Mouse (Mus musculus): ENCODE measurements around the gene Dnah2. TPM values are rescaled to one million over a fixed set of nuclear protein-coding genes. Genes with fewer than 3 reads are reported as not detected.

The Dnah2 gene
- polyA plus RNA-seq, 1 experiment from 2014 or later = 1.9 TPM

DNA sequence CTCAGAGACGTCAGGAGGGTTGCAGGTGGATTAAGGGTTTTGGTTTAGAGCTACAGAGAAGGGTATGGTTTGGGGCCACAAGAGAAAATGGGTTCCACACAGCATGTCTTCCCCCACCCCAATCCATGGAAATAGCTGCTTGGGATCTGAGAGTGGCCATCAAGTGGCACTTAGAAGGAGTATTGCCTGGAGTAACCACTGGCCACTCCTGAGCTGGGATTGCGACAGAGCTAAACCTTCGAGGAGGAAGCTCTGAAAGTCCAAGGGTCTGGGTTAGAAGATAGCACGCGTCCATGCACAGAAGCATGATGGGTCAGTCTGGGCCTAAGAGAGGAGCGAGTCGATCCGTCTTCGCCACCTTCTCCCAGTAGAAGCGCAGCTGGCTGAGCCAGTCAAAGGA, 72.1 kb downstream of the Dnah2 start:
- H3K4me3 ChIP-seq = no peak overlapping the region
- H3K27ac ChIP-seq (replicated peaks) = no peak overlapping the region
- WGBS = 94% methylated on average over 10 of the region's 10 CpGs
- H3K27me3 ChIP-seq (ENCODE audit: low read depth, poor library complexity, severe bottlenecking) = no peaks in the 10 kb centered on the region
- H3K36me3 ChIP-seq = no peaks in the 10 kb centered on the region
- DNase-seq (ENCODE audit: low spot score) = no peak
- H3K4me1 ChIP-seq = peaks cover 12% of the 10 kb centered on the region
- H3K9me3 ChIP-seq (replicated peaks) = no peaks in the 10 kb centered on the region; the same call in 1 of the 2 replicates

DNA sequence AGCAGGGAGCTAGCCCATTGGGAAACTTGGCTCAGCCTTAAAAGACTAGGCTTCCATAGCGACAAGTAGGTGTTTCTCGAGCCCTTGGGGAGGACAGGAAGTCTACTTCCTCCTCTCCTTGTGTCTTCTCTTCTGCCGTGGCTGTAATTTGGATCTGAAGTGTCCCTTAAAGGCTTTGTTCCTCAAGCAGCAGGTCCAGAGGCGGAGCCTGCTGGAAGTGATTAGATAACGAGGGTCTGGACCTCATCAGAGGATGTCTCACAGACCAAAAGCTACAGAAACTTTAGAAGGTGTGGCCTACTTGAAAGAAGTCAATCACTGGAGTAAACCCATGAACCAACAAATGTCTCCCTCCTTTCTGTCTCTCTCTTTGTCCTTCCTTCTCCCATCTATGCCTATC, 74.2 kb downstream of the Dnah2 start:
- Histone ChIP-seq H3K36me3 (no peaks in the 10 kb centered on the region), H3K4me3 (no peak overlapping the region), H3K9me3 (replicated peaks) (no peaks in the 10 kb centered on the region), H3K27me3 (ENCODE audit: low read depth, poor library complexity, severe bottlenecking) (no peaks in the 10 kb centered on the region), H3K27ac (replicated peaks) (no peak overlapping the region), H3K4me1 (peaks cover 18% of the 10 kb centered on the region)
- 69% methylated on average over 5 of the region's 5 CpGs for WGBS
- no peak for DNase-seq (ENCODE audit: low spot score)

GRCm38 (mm10) chr11:69472687-69473086, 76.2 kb downstream of the Dnah2 start:
- H3K27me3 ChIP-seq (ENCODE audit: low read depth, poor library complexity, severe bottlenecking) = no peaks in the 10 kb centered on the region
- no peak overlapping the region for H3K27ac ChIP-seq (replicated peaks)
- no peaks in the 10 kb centered on the region for H3K36me3 ChIP-seq
- no peaks in the 10 kb centered on the region for H3K9me3 ChIP-seq (replicated peaks)
- DNase-seq (ENCODE audit: low spot score) = no peak
- H3K4me1 ChIP-seq = peaks cover 13% of the 10 kb centered on the region
- H3K4me3 ChIP-seq = no peak overlapping the region
- WGBS = 84% methylated on average over 5 of the region's 5 CpGs

GRCm38 (mm10) chr11:69471491-69471890, 77.4 kb downstream of the Dnah2 start:
- Histone ChIP-seq H3K36me3 (no peaks in the 10 kb centered on the region), H3K4me1 (peaks cover 7% of the 10 kb centered on the region), H3K27me3 (ENCODE audit: low read depth, poor library complexity, severe bottlenecking) (no peaks in the 10 kb centered on the region), H3K4me3 (no peak overlapping the region), H3K27ac (replicated peaks) (0 out of 2 replicates have a peak overlapping the region, but pooled peaks have one; percentile 23), H3K9me3 (replicated peaks) (no peaks in the 10 kb centered on the region)
- DNase-seq (ENCODE audit: low spot score) = no peak
- 19% methylated on average over 8 of the region's 8 CpGs for whole genome bisulfite sequencing

GRCm38 (mm10) chr11:69469301-69469700, 79.6 kb downstream of the Dnah2 start:
- Histone ChIP-seq H3K9me3 (replicated peaks) (no peaks in the 10 kb centered on the region), H3K36me3 (no peaks in the 10 kb centered on the region), H3K27ac (replicated peaks) (no peak overlapping the region), H3K4me1 (peaks cover 7% of the 10 kb centered on the region), H3K4me3 (no peak overlapping the region), H3K27me3 (ENCODE audit: low read depth, poor library complexity, severe bottlenecking) (no peaks in the 10 kb centered on the region)
- no peak for DNase-seq (ENCODE audit: low spot score)
- whole genome bisulfite sequencing = 90% methylated on average over 9 of the region's 9 CpGs

DNA sequence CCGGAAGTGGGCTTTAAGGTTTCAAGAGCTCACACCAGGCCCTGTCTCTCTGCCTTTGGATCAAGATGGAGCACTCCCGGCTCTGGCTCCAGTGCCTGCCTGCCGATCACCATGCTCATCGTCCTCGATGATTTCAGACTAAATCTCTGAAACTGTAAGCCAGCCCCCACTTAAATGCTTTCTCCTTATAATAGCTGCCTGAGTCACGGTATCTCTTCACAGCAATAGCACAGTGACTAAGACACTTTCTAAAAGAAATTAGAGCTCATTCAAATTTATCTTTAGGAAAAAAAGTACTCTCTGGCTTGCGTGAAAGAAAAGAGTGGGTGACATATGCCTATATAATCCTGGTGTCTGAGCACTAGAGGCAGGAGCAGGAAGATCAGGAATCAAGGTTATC, 84.9 kb downstream of the Dnah2 start:
- H3K27ac ChIP-seq (replicated peaks) = no peak overlapping the region
- H3K9me3 ChIP-seq (replicated peaks) = 0 out of 2 replicates have a peak, but pooled peaks cover 5% of the 10 kb centered on the region
- no peak for DNase-seq (ENCODE audit: low spot score)
- H3K4me1 ChIP-seq = no peaks in the 10 kb centered on the region
- no peak overlapping the region for H3K4me3 ChIP-seq
- H3K36me3 ChIP-seq = no peaks in the 10 kb centered on the region
- WGBS = 96% methylated on average over 7 of the region's 7 CpGs
- no peaks in the 10 kb centered on the region for H3K27me3 ChIP-seq (ENCODE audit: low read depth, poor library complexity, severe bottlenecking)

DNA sequence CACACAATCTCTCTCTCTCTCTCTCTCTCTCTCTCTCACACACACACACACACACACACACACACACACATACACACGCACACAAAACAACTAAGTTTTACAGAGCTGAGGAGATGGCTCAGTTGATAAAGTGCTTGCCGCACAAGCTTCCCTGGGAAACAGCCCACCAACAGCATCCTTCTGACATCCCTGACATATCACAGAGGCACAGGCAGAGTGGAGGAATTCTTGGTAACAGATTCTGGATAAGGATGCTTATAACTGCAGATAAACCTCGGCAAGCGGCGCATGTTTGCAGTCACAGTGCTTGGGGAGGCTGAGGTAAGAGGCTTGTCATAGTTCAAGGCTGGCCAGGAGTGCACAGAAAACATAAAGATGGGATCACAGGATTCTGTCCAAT, 87.3 kb downstream of the Dnah2 start:
- DNase-seq (ENCODE audit: low spot score) = no peak
- Histone ChIP-seq H3K4me1 (peaks cover 16% of the 10 kb centered on the region), H3K27me3 (ENCODE audit: low read depth, poor library complexity, severe bottlenecking) (no peaks in the 10 kb centered on the region), H3K4me3 (no peak overlapping the region), H3K27ac (replicated peaks) (no peak overlapping the region), H3K36me3 (no peaks in the 10 kb centered on the region), H3K9me3 (replicated peaks) (0 out of 2 replicates have a peak, but pooled peaks cover 5% of the 10 kb centered on the region)
- 84% methylated on average over 5 of the region's 5 CpGs for WGBS

DNA sequence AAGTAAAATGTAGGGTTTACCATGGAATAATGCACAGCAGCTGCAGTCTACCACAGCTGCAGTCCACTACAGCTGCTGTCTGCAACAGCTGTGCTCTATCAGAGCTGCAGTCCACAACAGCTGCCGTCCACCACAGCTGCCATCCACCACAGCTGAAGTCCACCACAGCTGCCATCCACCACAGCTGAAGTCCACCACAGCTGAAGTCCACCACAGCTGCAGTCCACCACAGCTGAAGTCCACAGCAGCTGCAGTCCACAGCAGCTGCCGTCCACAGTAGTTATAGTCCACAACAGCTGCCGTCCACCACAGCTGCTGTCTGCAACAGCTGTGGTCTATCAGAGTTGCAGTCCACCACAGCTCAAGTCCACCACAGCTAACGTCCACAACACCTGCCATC, 89.0 kb downstream of the Dnah2 start:
- Histone ChIP-seq H3K27me3 (ENCODE audit: low read depth, poor library complexity, severe bottlenecking) (no peaks in the 10 kb centered on the region), H3K36me3 (no peaks in the 10 kb centered on the region), H3K4me1 (peaks cover 18% of the 10 kb centered on the region), H3K27ac (replicated peaks) (0 out of 2 replicates have a peak overlapping the region, but pooled peaks have one; percentile 28), H3K9me3 (replicated peaks) (0 out of 2 replicates have a peak, but pooled peaks cover 5% of the 10 kb centered on the region), H3K4me3 (no peak overlapping the region)
- WGBS = 81% methylated on average over 4 of the region's 4 CpGs
- DNase-seq (ENCODE audit: low spot score) = no peak

- Histone ChIP-seq H3K4me3 (peak overlapping the region; percentile 7; the same call in 1 of the 2 replicates), H3K4me1 (peaks cover 29% of the 10 kb centered on the region), H3K36me3 (no peaks in the 10 kb centered on the region), H3K9me3 (replicated peaks) (no peaks in the 10 kb centered on the region), H3K27me3 (ENCODE audit: low read depth, poor library complexity, severe bottlenecking) (no peaks in the 10 kb centered on the region), H3K27ac (replicated peaks) (peak overlapping the region; percentile 80)
- peak; percentile 59 for DNase-seq (ENCODE audit: low spot score)
- 22% methylated on average over 6 of the region's 6 CpGs for WGBS
Measured at GRCm38 (mm10) chr11:69457006-69457579, 91.8 kb downstream of the Dnah2 start.

DNA sequence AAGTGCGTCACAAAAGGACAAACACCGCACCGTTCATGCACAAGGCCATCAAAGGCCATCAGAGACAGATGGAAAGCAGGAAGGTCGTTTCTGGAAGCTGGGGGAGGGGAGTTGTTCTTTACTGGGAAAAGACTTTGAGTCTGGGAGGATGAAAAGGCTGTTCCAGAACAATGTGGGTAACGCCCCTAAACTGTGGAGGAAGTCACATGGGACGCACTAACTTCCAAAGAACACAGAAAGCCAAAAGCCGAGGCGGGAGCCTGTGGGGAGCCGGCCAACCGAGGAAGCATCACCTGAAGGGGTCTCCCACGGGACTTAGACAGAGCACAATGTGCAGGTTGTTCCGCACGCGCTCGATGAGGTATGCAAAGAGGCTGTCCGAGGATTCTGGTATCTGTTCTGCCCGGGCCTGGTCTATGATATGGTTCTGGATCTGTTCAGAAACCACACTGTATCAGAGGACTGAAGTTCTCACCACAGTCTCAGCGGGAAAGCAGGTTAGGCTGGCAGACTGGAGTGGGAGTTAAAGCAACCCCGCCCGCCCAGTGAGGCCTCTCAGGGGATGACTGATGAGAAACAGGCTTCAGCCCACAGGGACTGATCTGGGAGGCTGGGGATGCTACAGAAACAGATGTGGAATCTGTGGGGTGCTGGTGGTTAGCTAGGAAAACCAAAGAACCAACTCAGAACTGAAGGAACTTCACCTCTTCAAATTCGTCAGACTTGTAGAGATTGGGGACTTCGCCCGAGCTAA, 96.6 kb downstream of the Dnah2 start:
- Histone ChIP-seq H3K4me3 (no peak overlapping the region), H3K36me3 (no peaks in the 10 kb centered on the region), H3K27ac (replicated peaks) (peak overlapping the region; percentile 70), H3K4me1 (peaks cover 25% of the 10 kb centered on the region), H3K9me3 (replicated peaks) (no peaks in the 10 kb centered on the region), H3K27me3 (ENCODE audit: low read depth, poor library complexity, severe bottlenecking) (no peaks in the 10 kb centered on the region)
- WGBS = 67% methylated on average over 23 of the region's 23 CpGs
- no peak for DNase-seq (ENCODE audit: low spot score)

DNA sequence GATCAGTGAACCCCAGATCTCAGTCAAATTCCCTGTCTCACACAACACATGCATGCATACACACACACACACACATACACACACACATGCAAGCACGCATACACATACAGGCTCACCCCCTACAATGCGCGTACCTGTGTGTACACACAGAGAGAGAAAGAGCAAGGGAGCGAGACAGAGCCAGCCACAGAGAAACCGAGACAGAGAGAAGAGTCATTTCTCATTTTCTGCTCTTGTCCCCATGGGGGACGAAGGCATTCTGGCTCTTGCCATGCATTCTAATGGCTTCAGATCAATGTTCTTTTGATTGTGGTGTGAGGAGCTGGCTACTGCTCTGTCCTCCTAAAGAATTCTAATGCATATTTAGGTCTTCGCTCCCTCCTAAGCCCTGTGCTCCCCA, 101.6 kb downstream of the Dnah2 start:
- H3K4me3 ChIP-seq = no peak overlapping the region
- H3K27me3 ChIP-seq (ENCODE audit: low read depth, poor library complexity, severe bottlenecking) = no peaks in the 10 kb centered on the region
- DNase-seq (ENCODE audit: low spot score) = no peak
- H3K9me3 ChIP-seq (replicated peaks) = no peaks in the 10 kb centered on the region
- 89% methylated on average over 7 of the region's 7 CpGs for WGBS
- peaks cover 16% of the 10 kb centered on the region for H3K4me1 ChIP-seq
- no peaks in the 10 kb centered on the region for H3K36me3 ChIP-seq
- 0 out of 2 replicates have a peak overlapping the region, but pooled peaks have one; percentile 13 for H3K27ac ChIP-seq (replicated peaks)

- Histone ChIP-seq H3K4me1 (peaks cover 9% of the 10 kb centered on the region), H3K27ac (replicated peaks) (no peak overlapping the region), H3K4me3 (no peak overlapping the region), H3K27me3 (ENCODE audit: low read depth, poor library complexity, severe bottlenecking) (no peaks in the 10 kb centered on the region), H3K9me3 (replicated peaks) (no peaks in the 10 kb centered on the region), H3K36me3 (no peaks in the 10 kb centered on the region)
- 64% methylated on average over 5 of the region's 5 CpGs for WGBS
- no peak for DNase-seq (ENCODE audit: low spot score)
Measured at GRCm38 (mm10) chr11:69443328-69443727, 105.6 kb downstream of the Dnah2 start.

DNA sequence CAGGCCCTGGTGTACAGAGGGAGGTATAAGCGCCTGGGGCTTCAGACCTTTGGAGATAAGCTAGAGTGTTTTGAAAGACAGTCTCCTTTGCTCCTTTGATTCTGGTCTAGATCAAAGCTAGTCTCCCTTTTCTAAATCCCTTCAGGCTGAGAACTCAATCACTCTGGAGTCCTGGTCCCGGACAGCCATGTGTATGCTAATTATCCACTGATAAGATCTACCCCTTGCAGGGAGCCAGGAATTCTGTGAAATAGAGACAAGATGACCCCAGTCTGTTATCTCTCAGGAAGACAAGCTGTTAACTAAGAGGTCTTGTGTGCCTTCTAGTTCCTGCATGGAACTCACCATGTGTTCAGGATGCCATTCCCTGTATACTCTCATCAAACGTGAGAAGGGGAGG, 111.6 kb downstream of the Dnah2 start:
- Histone ChIP-seq H3K4me1 (0 out of 2 replicates have a peak, but pooled peaks cover 7% of the 10 kb centered on the region), H3K36me3 (no peaks in the 10 kb centered on the region), H3K9me3 (replicated peaks) (no peaks in the 10 kb centered on the region), H3K27me3 (ENCODE audit: low read depth, poor library complexity, severe bottlenecking) (no peaks in the 10 kb centered on the region), H3K4me3 (no peak overlapping the region), H3K27ac (replicated peaks) (no peak overlapping the region)
- no peak for DNase-seq (ENCODE audit: low spot score)
- 44% methylated on average over 3 of the region's 3 CpGs for WGBS
